Mouse (Mus musculus) embryo, embryonic 10 days (tissue): Measurements from ENCODE around the gene Acss2.

Source experiments
- DNase-seq: peaks from one replicate; pipeline ENCODE4 v3.0.0-alpha.2; 2015; ENCODE audit warnings: low spot score

Gene Acss2

GRCm38 (mm10) chr2:155629231-155629661 is 111.5 kb downstream of the Acss2 start:
- DNase-seq, result peak; percentile 64

- peak; percentile 32 for DNase-seq
Measured at GRCm38 (mm10) chr2:155630153-155630552, 112.4 kb downstream of the Acss2 start.

- peak; percentile 59 for DNase-seq
Measured at GRCm38 (mm10) chr2:155630590-155631416, 113.1 kb downstream of the Acss2 start.

- no peak for DNase-seq
Measured at GRCm38 (mm10) chr2:155632138-155632936, 114.6 kb downstream of the Acss2 start.

GRCm38 (mm10) chr2:155633121-155633520 is 115.4 kb downstream of the Acss2 start:
- DNase-seq, result no peak

- DNase-seq, result no peak
Measured at GRCm38 (mm10) chr2:155633731-155634130, 116.0 kb downstream of the Acss2 start.

- no peak for DNase-seq
Measured at GRCm38 (mm10) chr2:155634562-155634961, 116.8 kb downstream of the Acss2 start.
